Mouse (Mus musculus): ENCODE data around the gene Gm10203. TPM values are rescaled to one million over a fixed set of nuclear protein-coding genes. Genes with fewer than 3 reads are reported as not detected.

The Gm10203 gene
- polyA plus RNA-seq, 1 experiment from 2014 or later: not detected

- Histone ChIP-seq H3K4me1 (ENCODE audit: control insufficient read depth in 2 of 2, insufficient read depth in 2 of 2, low read length in 2 of 2) (0 out of 4 replicates have a peak, but pooled peaks cover under 1 to 4% of the 10 kb centered on the region in 2 experiments), H3K9ac (ENCODE audit: low read length) (peak overlapping the region; percentile 90), H3K27ac (replicated peaks in 1 of 2; ENCODE audit: control insufficient read depth in 1 of 2, insufficient read depth in 1 of 2, low read depth in 2 of 2, low read length in 2 of 2) (peak overlapping the region; percentile 93 to 97), H3K4me2 (ENCODE audit: low read length) (peak overlapping the region; percentile 78), H3K9me3 (ENCODE audit: control insufficient read depth, low read length) (no peaks in the 10 kb centered on the region), H3K36me3 (ENCODE audit: control insufficient read depth, insufficient read depth, low read length) (no peaks in the 10 kb centered on the region), H3K4me3 (ENCODE audit: control insufficient read depth in 1 of 2, insufficient read depth in 1 of 2, low read depth in 1 of 2, low read length in 2 of 2) (peak overlapping the region; percentile 87 to 95), H3K27me3 (ENCODE audit: control insufficient read depth, insufficient read depth, low read length) (no peaks in the 10 kb centered on the region)
- ATAC-seq (ENCODE audit: insufficient number of reproducible peaks, insufficient read depth, low FRiP score, low read depth): peak; percentile 31; the same call in 1 of the 2 replicates
- 2% methylated on average over 52 of the region's 52 CpGs for WGBS
Observed at GRCm38 (mm10) chr6:149100174-149101075, 29.5 kb upstream of the Gm10203 start.

GRCm38 (mm10) chr6:149101076-149101942, 28.7 kb upstream of the Gm10203 start, which contains the start of gene Dennd5b:
Gene Dennd5b (minus strand): TSS chr6:149101680.
- Histone ChIP-seq H3K27me3 (ENCODE audit: control insufficient read depth, insufficient read depth, low read length) (no peaks in the 10 kb centered on the region), H3K36me3 (ENCODE audit: control insufficient read depth, insufficient read depth, low read length) (no peaks in the 10 kb centered on the region), H3K4me2 (ENCODE audit: low read length) (peak within 1 kb of the TSS; percentile 78), H3K9me3 (ENCODE audit: control insufficient read depth, low read length) (no peaks in the 10 kb centered on the region), H3K27ac (replicated peaks in 1 of 2; ENCODE audit: control insufficient read depth in 1 of 2, insufficient read depth in 1 of 2, low read depth in 2 of 2, low read length in 2 of 2) (peak within 1 kb of the TSS; percentile 93 to 97), H3K9ac (ENCODE audit: low read length) (peak within 1 kb of the TSS; percentile 90), H3K4me1 (ENCODE audit: control insufficient read depth in 2 of 2, insufficient read depth in 2 of 2, low read length in 2 of 2) (0 out of 4 replicates have a peak, but pooled peaks cover 0 to 4% of the 10 kb centered on the region in 2 experiments), H3K4me3 (ENCODE audit: control insufficient read depth in 1 of 2, insufficient read depth in 1 of 2, low read depth in 1 of 2, low read length in 2 of 2) (peak within 1 kb of the TSS; percentile 87 to 95)
- WGBS: under 1% methylated on average over 110 of the region's 124 CpGs
- peak; percentile 94 for ATAC-seq (ENCODE audit: insufficient number of reproducible peaks, insufficient read depth, low FRiP score, low read depth)

- peak overlapping the region; percentile 92 to 97 for H3K27ac ChIP-seq (replicated peaks in 1 of 2; ENCODE audit: control insufficient read depth in 1 of 2, insufficient read depth in 1 of 2, low read depth in 2 of 2, low read length in 2 of 2)
- 12% methylated on average over 7 of the region's 7 CpGs for WGBS
- 0 out of 4 replicates have a peak, but pooled peaks cover 0 to 4% of the 10 kb centered on the region in 2 experiments for H3K4me1 ChIP-seq (ENCODE audit: control insufficient read depth in 2 of 2, insufficient read depth in 2 of 2, low read length in 2 of 2)
- H3K4me2 ChIP-seq (ENCODE audit: low read length): peak overlapping the region; percentile 78
- peak overlapping the region; percentile 87 to 95 for H3K4me3 ChIP-seq (ENCODE audit: control insufficient read depth in 1 of 2, insufficient read depth in 1 of 2, low read depth in 1 of 2, low read length in 2 of 2)
- no peaks in the 10 kb centered on the region for H3K27me3 ChIP-seq (ENCODE audit: control insufficient read depth, insufficient read depth, low read length)
- no peaks in the 10 kb centered on the region for H3K36me3 ChIP-seq (ENCODE audit: control insufficient read depth, insufficient read depth, low read length)
- no peaks in the 10 kb centered on the region for H3K9me3 ChIP-seq (ENCODE audit: control insufficient read depth, low read length)
- H3K9ac ChIP-seq (ENCODE audit: low read length): peak overlapping the region; percentile 90
- no peak for ATAC-seq (ENCODE audit: insufficient number of reproducible peaks, insufficient read depth, low FRiP score, low read depth)
Observed at GRCm38 (mm10) chr6:149101943-149102243, 28.1 kb upstream of the Gm10203 start.

- 0 out of 4 replicates have a peak, but pooled peaks cover 0 to 4% of the 10 kb centered on the region in 2 experiments for H3K4me1 ChIP-seq (ENCODE audit: control insufficient read depth in 2 of 2, insufficient read depth in 2 of 2, low read length in 2 of 2)
- no peak overlapping the region for H3K27ac ChIP-seq (replicated peaks in 1 of 2; ENCODE audit: control insufficient read depth in 1 of 2, insufficient read depth in 1 of 2, low read depth in 2 of 2, low read length in 2 of 2)
- no peaks in the 10 kb centered on the region for H3K27me3 ChIP-seq (ENCODE audit: control insufficient read depth, insufficient read depth, low read length)
- ATAC-seq (ENCODE audit: insufficient number of reproducible peaks, insufficient read depth, low FRiP score, low read depth): no peak
- H3K9me3 ChIP-seq (ENCODE audit: control insufficient read depth, low read length): no peaks in the 10 kb centered on the region
- H3K4me3 ChIP-seq (ENCODE audit: control insufficient read depth in 1 of 2, insufficient read depth in 1 of 2, low read depth in 1 of 2, low read length in 2 of 2): no peak overlapping the region
- H3K4me2 ChIP-seq (ENCODE audit: low read length): no peak overlapping the region
- H3K9ac ChIP-seq (ENCODE audit: low read length): no peak overlapping the region
- H3K36me3 ChIP-seq (ENCODE audit: control insufficient read depth, insufficient read depth, low read length): no peaks in the 10 kb centered on the region
- 84% methylated on average over 1 of the region's 1 CpGs for WGBS
Observed at GRCm38 (mm10) chr6:149103451-149103850, 26.5 kb upstream of the Gm10203 start.

- Histone ChIP-seq H3K9me3 (ENCODE audit: control insufficient read depth, low read length) (no peaks in the 10 kb centered on the region), H3K4me2 (ENCODE audit: low read length) (no peak overlapping the region), H3K4me3 (ENCODE audit: control insufficient read depth in 1 of 2, insufficient read depth in 1 of 2, low read depth in 1 of 2, low read length in 2 of 2) (no peak overlapping the region), H3K36me3 (ENCODE audit: control insufficient read depth, insufficient read depth, low read length) (no peaks in the 10 kb centered on the region), H3K27ac (replicated peaks in 1 of 2; ENCODE audit: control insufficient read depth in 1 of 2, insufficient read depth in 1 of 2, low read depth in 2 of 2, low read length in 2 of 2) (no peak overlapping the region), H3K9ac (ENCODE audit: low read length) (no peak overlapping the region), H3K27me3 (ENCODE audit: control insufficient read depth, insufficient read depth, low read length) (no peaks in the 10 kb centered on the region), H3K4me1 (ENCODE audit: control insufficient read depth in 2 of 2, insufficient read depth in 2 of 2, low read length in 2 of 2) (no peaks in the 10 kb centered on the region)
- no peak for ATAC-seq (ENCODE audit: insufficient number of reproducible peaks, insufficient read depth, low FRiP score, low read depth)
- 67% methylated on average over 3 of the region's 3 CpGs for WGBS
Observed at GRCm38 (mm10) chr6:149107615-149108014, 22.4 kb upstream of the Gm10203 start.

- H3K4me1 ChIP-seq (ENCODE audit: control insufficient read depth in 2 of 2, insufficient read depth in 2 of 2, low read length in 2 of 2): no peaks in the 10 kb centered on the region
- no peaks in the 10 kb centered on the region for H3K9me3 ChIP-seq (ENCODE audit: control insufficient read depth, low read length)
- no peaks in the 10 kb centered on the region for H3K36me3 ChIP-seq (ENCODE audit: control insufficient read depth, insufficient read depth, low read length)
- no peak overlapping the region for H3K4me3 ChIP-seq (ENCODE audit: control insufficient read depth in 1 of 2, insufficient read depth in 1 of 2, low read depth in 1 of 2, low read length in 2 of 2)
- no peak overlapping the region for H3K4me2 ChIP-seq (ENCODE audit: low read length)
- ATAC-seq (ENCODE audit: insufficient number of reproducible peaks, insufficient read depth, low FRiP score, low read depth): no peak
- no peak overlapping the region for H3K27ac ChIP-seq (replicated peaks in 1 of 2; ENCODE audit: control insufficient read depth in 1 of 2, insufficient read depth in 1 of 2, low read depth in 2 of 2, low read length in 2 of 2)
- H3K27me3 ChIP-seq (ENCODE audit: control insufficient read depth, insufficient read depth, low read length): no peaks in the 10 kb centered on the region
- H3K9ac ChIP-seq (ENCODE audit: low read length): no peak overlapping the region
- WGBS: 57% methylated on average over 2 of the region's 2 CpGs
Observed at GRCm38 (mm10) chr6:149108909-149109308, 21.1 kb upstream of the Gm10203 start.

- H3K27me3 ChIP-seq (ENCODE audit: control insufficient read depth, insufficient read depth, low read length): no peaks in the 10 kb centered on the region
- no peak for ATAC-seq (ENCODE audit: insufficient number of reproducible peaks, insufficient read depth, low FRiP score, low read depth)
- no peak overlapping the region for H3K9ac ChIP-seq (ENCODE audit: low read length)
- no peak overlapping the region for H3K4me3 ChIP-seq (ENCODE audit: control insufficient read depth in 1 of 2, insufficient read depth in 1 of 2, low read depth in 1 of 2, low read length in 2 of 2)
- H3K36me3 ChIP-seq (ENCODE audit: control insufficient read depth, insufficient read depth, low read length): no peaks in the 10 kb centered on the region
- no peak overlapping the region for H3K27ac ChIP-seq (replicated peaks in 1 of 2; ENCODE audit: control insufficient read depth in 1 of 2, insufficient read depth in 1 of 2, low read depth in 2 of 2, low read length in 2 of 2)
- no peak overlapping the region for H3K4me2 ChIP-seq (ENCODE audit: low read length)
- H3K9me3 ChIP-seq (ENCODE audit: control insufficient read depth, low read length): no peaks in the 10 kb centered on the region
- no peaks in the 10 kb centered on the region for H3K4me1 ChIP-seq (ENCODE audit: control insufficient read depth in 2 of 2, insufficient read depth in 2 of 2, low read length in 2 of 2)
Observed at GRCm38 (mm10) chr6:149116992-149117391, 13.0 kb upstream of the Gm10203 start.

All from heart, embryonic 14.5 days (tissue).